Mouse (Mus musculus) urinary bladder, postnatal 14 days (tissue): ENCODE results near the gene Exoc3l.
A peak's percentile ranks its signal among the peaks of the same experiment; 100 is the strongest.

Experiments used
- DNase-seq: peaks from one replicate; pipeline ENCODE4 v3.0.0; 2021; ENCODE audit warnings: low spot score

Gene Exoc3l

GRCm38 (mm10) chr8:105268342-105269074 lies 27.4 kb downstream of the Exoc3l start:
- DNase-seq = no peak

- DNase-seq = no peak
These were observed 29.1 kb downstream of the Exoc3l start for GRCm38 (mm10) chr8:105266775-105267174.

GRCm38 (mm10) chr8:105265128-105265527 lies 30.8 kb downstream of the Exoc3l start:
- no peak for DNase-seq

GRCm38 (mm10) chr8:105264024-105264982 lies 31.6 kb downstream of the Exoc3l start, which contains the start of the genes Tradd and Fbxl8:
TSS of gene Tradd (minus strand) at chr8:105264609.
TSS of gene Fbxl8 (plus strand) at chr8:105264648.
- peak; percentile 83 for DNase-seq

GRCm38 (mm10) chr8:105263244-105263912 lies 32.5 kb downstream of the Exoc3l start:
- DNase-seq = no peak

GRCm38 (mm10) chr8:105261326-105261980 lies 34.4 kb downstream of the Exoc3l start:
- DNase-seq = no peak

- DNase-seq = no peak
These were observed 35.4 kb downstream of the Exoc3l start for GRCm38 (mm10) chr8:105260371-105261099.

GRCm38 (mm10) chr8:105259721-105260320 lies 36.1 kb downstream of the Exoc3l start:
- DNase-seq = peak; percentile 78

- no peak for DNase-seq
These were observed 36.8 kb downstream of the Exoc3l start for GRCm38 (mm10) chr8:105258911-105259720.

- DNase-seq = no peak
These were observed 38.4 kb downstream of the Exoc3l start for GRCm38 (mm10) chr8:105257318-105258114.

GRCm38 (mm10) chr8:105254966-105255350 lies 40.9 kb downstream of the Exoc3l start, which contains the start of gene B3gnt9:
TSS of gene B3gnt9 (minus strand) at chr8:105255153.
- peak; percentile 80 for DNase-seq

GRCm38 (mm10) chr8:105254152-105254965 lies 41.5 kb downstream of the Exoc3l start:
- DNase-seq = peak; percentile 91

- no peak for DNase-seq
These were observed 42.1 kb downstream of the Exoc3l start for GRCm38 (mm10) chr8:105253766-105254151.

- no peak for DNase-seq
These were observed 43.0 kb downstream of the Exoc3l start for GRCm38 (mm10) chr8:105252680-105253537.

- no peak for DNase-seq
These were observed 43.9 kb downstream of the Exoc3l start for GRCm38 (mm10) chr8:105251954-105252353.

- DNase-seq = no peak
These were observed 54.9 kb downstream of the Exoc3l start for GRCm38 (mm10) chr8:105241016-105241415.
